Mouse (Mus musculus): ENCODE data around the gene Bbs5. TPM values are rescaled to one million over a fixed set of nuclear protein-coding genes. Genes with fewer than 3 reads are reported as not detected.

Bbs5 gene
- polyA plus RNA-seq, 1 experiment from 2014 or later, result 10.3 TPM

DNA sequence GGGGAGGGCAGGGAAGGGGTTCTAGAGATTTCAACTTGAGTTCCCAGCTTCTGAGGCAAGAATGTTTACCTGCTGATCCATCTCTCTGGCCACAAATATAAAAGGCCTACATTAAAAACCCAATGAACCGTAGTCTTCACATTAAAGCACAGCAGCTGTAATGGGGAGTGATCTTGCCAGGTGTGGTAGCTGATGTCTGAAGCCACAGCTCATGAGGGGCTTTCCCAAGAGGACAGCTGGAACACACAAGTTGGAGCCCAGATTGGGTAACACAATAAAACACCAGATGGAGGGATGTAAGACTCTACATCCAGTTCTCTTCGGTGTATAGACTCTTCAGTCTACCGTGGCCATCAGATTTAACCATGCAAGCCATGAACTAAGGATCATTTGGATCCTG lies 37.5 kb downstream of the Bbs5 start:
- DNase-seq (ENCODE audit: low spot score) (no peak), ATAC-seq (ENCODE audit: low FRiP score, low TSS enrichment) (no peak)
- Histone ChIP-seq H3K9me3 (ENCODE audit: control insufficient read depth, low read length) (no peaks in the 10 kb centered on the region), H3K27ac (replicated peaks) (no peak overlapping the region), H3K36me3 (ENCODE audit: control insufficient read depth, insufficient read depth, low read length) (peaks cover 4% of the 10 kb centered on the region; the same call in 1 of the 2 replicates), H3K4me2 (replicated peaks; ENCODE audit: low read depth) (no peak overlapping the region), H3K9ac (ENCODE audit: low read length) (no peak overlapping the region), H3K27me3 (ENCODE audit: control insufficient read depth, insufficient read depth, low read length) (no peaks in the 10 kb centered on the region), H3K4me1 (replicated peaks; ENCODE audit: control insufficient read depth, insufficient read depth) (no peaks in the 10 kb centered on the region), H3K4me3 (ENCODE audit: low read depth, low read length) (no peak overlapping the region)
- TF ChIP-seq CTCF (IDR thresholded peaks at IDR 0.05; ENCODE audit: low read depth) (no peak), EP300 (optimal IDR thresholded peaks at IDR 0.05) (no peak)
- 94% methylated on average over 3 of the region's 3 CpGs for WGBS

GRCm38 (mm10) chr2:69690214-69690613 lies 43.2 kb downstream of the Bbs5 start:
- no peak overlapping the region for H3K9ac ChIP-seq (ENCODE audit: low read length)
- no peak overlapping the region for H3K4me3 ChIP-seq (ENCODE audit: low read depth, low read length)
- WGBS, result 92% methylated on average over 3 of the region's 3 CpGs
- TF ChIP-seq CTCF (IDR thresholded peaks at IDR 0.05; ENCODE audit: low read depth), result no peak
- no peak for TF ChIP-seq EP300 (optimal IDR thresholded peaks at IDR 0.05)
- peaks cover 24% of the 10 kb centered on the region for H3K36me3 ChIP-seq (ENCODE audit: control insufficient read depth, insufficient read depth, low read length)
- H3K27ac ChIP-seq (replicated peaks), result no peak overlapping the region
- no peak overlapping the region for H3K4me2 ChIP-seq (replicated peaks; ENCODE audit: low read depth)
- H3K4me1 ChIP-seq (replicated peaks; ENCODE audit: control insufficient read depth, insufficient read depth), result no peaks in the 10 kb centered on the region
- ATAC-seq (ENCODE audit: low FRiP score, low TSS enrichment), result no peak
- no peaks in the 10 kb centered on the region for H3K9me3 ChIP-seq (ENCODE audit: control insufficient read depth, low read length)
- no peaks in the 10 kb centered on the region for H3K27me3 ChIP-seq (ENCODE audit: control insufficient read depth, insufficient read depth, low read length)
- no peak for DNase-seq (ENCODE audit: low spot score)

DNA sequence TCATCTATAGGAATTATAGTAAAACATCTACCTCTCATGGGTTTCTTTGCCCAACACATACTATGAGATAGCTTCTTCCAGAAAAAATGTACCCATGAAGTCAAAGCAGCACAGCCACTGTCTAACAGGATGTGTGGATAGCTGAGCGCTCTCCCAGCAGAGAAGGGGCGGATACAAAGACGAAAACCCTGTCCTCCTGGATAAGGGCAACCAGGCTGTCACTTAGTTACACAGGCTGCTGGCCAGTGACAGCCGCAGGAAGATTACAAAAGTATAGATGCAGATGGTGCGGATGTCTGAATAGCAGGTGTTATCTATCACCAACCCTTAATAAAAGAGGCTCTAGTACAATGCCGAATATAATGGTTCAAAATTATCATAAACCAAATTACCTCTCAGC lies 43.9 kb downstream of the Bbs5 start:
- TF ChIP-seq EP300 (optimal IDR thresholded peaks at IDR 0.05), result no peak
- TF ChIP-seq CTCF (IDR thresholded peaks at IDR 0.05; ENCODE audit: low read depth), result no peak
- no peaks in the 10 kb centered on the region for H3K27me3 ChIP-seq (ENCODE audit: control insufficient read depth, insufficient read depth, low read length)
- no peak for ATAC-seq (ENCODE audit: low FRiP score, low TSS enrichment)
- DNase-seq (ENCODE audit: low spot score), result no peak
- peaks cover 24% of the 10 kb centered on the region for H3K36me3 ChIP-seq (ENCODE audit: control insufficient read depth, insufficient read depth, low read length)
- H3K4me3 ChIP-seq (ENCODE audit: low read depth, low read length), result no peak overlapping the region
- 87% methylated on average over 6 of the region's 6 CpGs for WGBS
- H3K9ac ChIP-seq (ENCODE audit: low read length), result no peak overlapping the region
- no peaks in the 10 kb centered on the region for H3K9me3 ChIP-seq (ENCODE audit: control insufficient read depth, low read length)
- no peak overlapping the region for H3K4me2 ChIP-seq (replicated peaks; ENCODE audit: low read depth)
- H3K27ac ChIP-seq (replicated peaks), result no peak overlapping the region
- H3K4me1 ChIP-seq (replicated peaks; ENCODE audit: control insufficient read depth, insufficient read depth), result no peaks in the 10 kb centered on the region

DNA sequence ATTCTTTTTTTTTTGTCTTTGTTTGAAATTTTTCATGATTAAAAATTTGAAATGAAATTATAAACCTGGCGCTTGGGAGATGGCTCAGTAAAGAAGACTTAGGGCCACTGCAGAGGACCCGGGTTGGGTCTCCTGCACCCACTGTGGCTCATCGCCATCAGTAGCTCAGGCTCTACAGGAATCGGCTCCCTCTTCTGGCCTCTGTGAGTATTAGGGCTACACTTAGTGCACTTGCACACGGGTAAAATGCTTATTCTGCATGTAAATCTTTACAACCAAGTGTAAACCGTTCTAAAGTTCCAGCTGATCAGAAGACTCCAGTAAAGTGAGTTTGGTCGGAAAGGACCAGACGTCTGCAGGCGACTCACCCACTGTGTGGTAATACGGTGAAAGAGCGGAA lies 46.5 kb downstream of the Bbs5 start:
- no peak overlapping the region for H3K9ac ChIP-seq (ENCODE audit: low read length)
- no peaks in the 10 kb centered on the region for H3K27me3 ChIP-seq (ENCODE audit: control insufficient read depth, insufficient read depth, low read length)
- DNase-seq (ENCODE audit: low spot score) (no peak), ATAC-seq (ENCODE audit: low FRiP score, low TSS enrichment) (no peak)
- WGBS, result 94% methylated on average over 11 of the region's 11 CpGs
- H3K36me3 ChIP-seq (ENCODE audit: control insufficient read depth, insufficient read depth, low read length), result peaks cover 21% of the 10 kb centered on the region; the same call in 1 of the 2 replicates
- H3K4me1 ChIP-seq (replicated peaks; ENCODE audit: control insufficient read depth, insufficient read depth), result no peaks in the 10 kb centered on the region
- TF ChIP-seq CTCF (IDR thresholded peaks at IDR 0.05; ENCODE audit: low read depth), result peak; percentile 32; the same call in 1 of the 2 replicates
- no peak for TF ChIP-seq EP300 (optimal IDR thresholded peaks at IDR 0.05)
- H3K4me2 ChIP-seq (replicated peaks; ENCODE audit: low read depth), result no peak overlapping the region
- no peak overlapping the region for H3K27ac ChIP-seq (replicated peaks)
- H3K4me3 ChIP-seq (ENCODE audit: low read depth, low read length), result no peak overlapping the region
- no peaks in the 10 kb centered on the region for H3K9me3 ChIP-seq (ENCODE audit: control insufficient read depth, low read length)

DNA sequence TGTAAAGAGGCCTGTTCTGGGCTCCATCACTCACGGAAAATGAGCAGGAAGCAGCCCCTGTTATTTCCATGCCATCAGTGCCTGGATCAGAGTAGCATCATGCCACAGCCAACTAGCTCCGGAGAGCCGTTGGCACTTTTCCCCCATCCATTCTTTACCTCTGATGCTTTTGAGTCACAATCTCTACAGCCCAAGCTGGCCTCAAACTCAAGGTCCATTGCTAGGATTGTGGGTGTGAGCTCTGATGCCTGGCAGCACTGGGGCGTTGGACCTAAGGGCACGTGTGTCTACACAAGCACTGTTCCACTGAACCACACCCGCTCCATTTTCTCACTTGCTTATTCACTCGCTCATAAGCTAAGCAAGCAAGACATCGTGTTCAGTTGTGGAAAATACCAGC lies 53.5 kb downstream of the Bbs5 start:
- Histone ChIP-seq H3K9ac (ENCODE audit: low read length) (no peak overlapping the region), H3K4me3 (ENCODE audit: low read depth, low read length) (no peak overlapping the region), H3K27ac (replicated peaks) (no peak overlapping the region), H3K27me3 (ENCODE audit: control insufficient read depth, insufficient read depth, low read length) (no peaks in the 10 kb centered on the region), H3K36me3 (ENCODE audit: control insufficient read depth, insufficient read depth, low read length) (no peaks in the 10 kb centered on the region; the same call in 1 of the 2 replicates), H3K4me1 (replicated peaks; ENCODE audit: control insufficient read depth, insufficient read depth) (no peaks in the 10 kb centered on the region), H3K9me3 (ENCODE audit: control insufficient read depth, low read length) (no peaks in the 10 kb centered on the region), H3K4me2 (replicated peaks; ENCODE audit: low read depth) (no peak overlapping the region)
- ATAC-seq (ENCODE audit: low FRiP score, low TSS enrichment), result no peak
- peak; percentile 20 for DNase-seq (ENCODE audit: low spot score)
- WGBS, result 82% methylated on average over 8 of the region's 8 CpGs
- TF ChIP-seq EP300 (optimal IDR thresholded peaks at IDR 0.05), result no peak
- TF ChIP-seq CTCF (IDR thresholded peaks at IDR 0.05; ENCODE audit: low read depth), result no peak

- H3K9ac ChIP-seq (ENCODE audit: low read length), result no peak overlapping the region
- H3K27ac ChIP-seq (replicated peaks), result no peak overlapping the region
- no peak overlapping the region for H3K4me3 ChIP-seq (ENCODE audit: low read depth, low read length)
- ATAC-seq (ENCODE audit: low FRiP score, low TSS enrichment), result no peak
- H3K4me2 ChIP-seq (replicated peaks; ENCODE audit: low read depth), result 0 out of 2 replicates have a peak overlapping the region, but pooled peaks have one; percentile 89
- no peaks in the 10 kb centered on the region for H3K36me3 ChIP-seq (ENCODE audit: control insufficient read depth, insufficient read depth, low read length)
- 73% methylated on average over 14 of the region's 14 CpGs for WGBS
- DNase-seq (ENCODE audit: low spot score), result no peak
- no peak for TF ChIP-seq EP300 (optimal IDR thresholded peaks at IDR 0.05)
- TF ChIP-seq CTCF (IDR thresholded peaks at IDR 0.05; ENCODE audit: low read depth), result no peak
- no peaks in the 10 kb centered on the region for H3K9me3 ChIP-seq (ENCODE audit: control insufficient read depth, low read length)
- no peaks in the 10 kb centered on the region for H3K4me1 ChIP-seq (replicated peaks; ENCODE audit: control insufficient read depth, insufficient read depth)
- no peaks in the 10 kb centered on the region for H3K27me3 ChIP-seq (ENCODE audit: control insufficient read depth, insufficient read depth, low read length)
These were observed 65.2 kb downstream of the Bbs5 start for GRCm38 (mm10) chr2:69712171-69712570.
